Mouse (Mus musculus) brain, embryonic 14.5 days (tissue): ENCODE measurements at regions not wholly inside any gene's neighbourhood (a gene's known extent, or its start where the extent isn't known, plus 50 kb on each side); places are given as distances from the start of the nearest gene placed in this dataset.

Experiments used
- CTCF ChIP-seq: fragments of 200-500 bp; IDR thresholded peaks from 2 replicates; pipeline ENCODE4 v1.5.1; 2012; ENCODE audit warnings: inconsistent platforms, mild to moderate bottlenecking, moderate library complexity, borderline replicate concordance; ENCODE audit not compliant: insufficient read depth, insufficient read length; ENCODE audit errors: extremely low read depth
- POLR2A ChIP-seq: fragments of 200-500 bp; IDR thresholded peaks from 2 replicates; pipeline ENCODE4 v1.6.1; 2012; ENCODE audit warnings: mild to moderate bottlenecking, inconsistent platforms, borderline replicate concordance; ENCODE audit not compliant: poor library complexity, insufficient read depth, insufficient read length, severe bottlenecking; ENCODE audit errors: extremely low read depth

GRCm38 (mm10) chr3:66738201-66739062, 242.8 kb upstream of the Rsrc1 start:
- TF ChIP-seq POLR2A (no peak), CTCF (no peak)
